22 mouse cellular contexts compared by ENCODE assay signal in the genomic region with DNA sequence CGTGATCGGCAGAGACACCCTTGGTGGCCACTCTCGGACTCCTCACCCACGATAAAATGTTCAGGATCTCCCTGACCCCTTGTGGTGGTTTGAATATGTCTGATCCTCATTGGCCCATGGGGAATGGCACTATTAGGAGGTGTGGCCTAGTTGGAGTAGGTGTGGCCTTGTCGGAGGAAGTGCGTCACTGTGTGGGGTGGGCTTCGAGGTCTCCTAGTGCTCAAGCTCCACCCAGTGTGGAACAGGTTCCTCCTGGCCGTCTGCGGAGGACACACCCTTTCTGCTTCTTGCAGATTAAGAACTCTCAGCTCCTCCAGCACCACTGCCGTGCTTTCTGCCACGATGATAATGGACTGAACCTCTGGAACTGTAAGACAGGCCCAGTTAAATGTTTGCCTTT.
DNase-seq lines count a peak whose midpoint lies in the region; ATAC-seq and TF ChIP-seq lines count a peak whose summit lies in the region.
"Had no signal": no experiment of that assay in that cellular context is flagged by ENCODE, and none has a peak within 500 bp of the region (broad histone marks: within the 10 kb centered on the region; RNA-seq: fewer than 3 reads in every experiment).

No protein-coding gene starts in this region.

- H3K9me3 ChIP-seq in E14TG2a.4 (ENCODE audit: low read length) = 0 out of 2 replicates have a peak, but pooled peaks cover 7% of the 10 kb centered on the region
- H3K9me3 ChIP-seq: embryonic facial prominence, embryonic 15.5 days; hindbrain, embryonic 12.5 days; kidney, embryonic 15.5 days; limb, embryonic 10.5 days; liver, embryonic 15.5 days; midbrain, embryonic 10.5 days had no signal

- no peaks in the 10 kb centered on the region for H3K36me3 ChIP-seq in E14TG2a.4 (ENCODE audit: insufficient read depth, low read length)
- H3K36me3 ChIP-seq: embryonic facial prominence, embryonic 15.5 days; heart, embryonic 12.5 days; hindbrain, embryonic 12.5 days; kidney, embryonic 15.5 days; limb, embryonic 10.5 days; liver, embryonic 15.5 days; midbrain, embryonic 10.5 days had no signal

- peaks cover 6% of the 10 kb centered on the region; the same call in 1 of the 2 replicates for H3K4me1 ChIP-seq in E14TG2a.4 (replicated peaks; ENCODE audit: low read depth, low read length)
- H3K4me1 ChIP-seq: heart, embryonic 12.5 days; hindbrain, embryonic 12.5 days; liver, embryonic 15.5 days had no signal

- H3K4me3 ChIP-seq in E14TG2a.4 (replicated peaks; ENCODE audit: low read length) = 0 out of 2 replicates have a peak overlapping the region, but pooled peaks have one; percentile 10
- H3K4me3 ChIP-seq: embryonic facial prominence, embryonic 15.5 days; heart, embryonic 12.5 days; hindbrain, embryonic 12.5 days; kidney, embryonic 15.5 days; limb, embryonic 10.5 days; liver, embryonic 15.5 days; midbrain, embryonic 10.5 days had no signal

- 0 out of 2 replicates have a peak, but pooled peaks have one; percentile 39 for ATAC-seq in megakaryocyte progenitor cell, adult 5-6 weeks (replicated peaks; ENCODE audit: poor library complexity)
- ATAC-seq: forebrain, embryonic 14.5 days; Patski had no signal

- DNase-seq in 416B (ENCODE audit: low read depth) = peak; percentile 26
- peak; percentile 93 for DNase-seq in ZHBTc4 (ENCODE audit: low read depth, low spot score)
- no peak for DNase-seq in left cerebral cortex, postnatal 36 days (ENCODE audit: low spot score in 2 of 2)
- DNase-seq in right cerebral cortex, adult 18-20 months = no peak
- no peak for DNase-seq in heart, postnatal 25 days (ENCODE audit: low spot score)
- DNase-seq: adrenal gland, postnatal 14 days; cerebellum, adult 8-10 months; heart, postnatal 10 days; kidney, adult 11 months; liver; thymus, postnatal 25 days had no signal

- no peak for TF ChIP-seq CTCF in E14TG2a.4 (conservative IDR thresholded peaks at IDR 0.05; ENCODE audit: low read length)

- intact Hi-C loops in left cerebral cortex, postnatal 36 days (cut with DNase I) = no loop called here
- intact Hi-C loops in heart, postnatal 25 days (cut with DNase I) = no loop called here

- peaks cover 6% of the 10 kb centered on the region; the same call in 1 of the 2 replicates for H3K27me3 ChIP-seq in E14TG2a.4 (ENCODE audit: insufficient read depth, low read length)
- H3K27me3 ChIP-seq: Patski had no signal

Comparison
In these comparisons a context has a peak if more than half of its experiments do, and no peak if none do; other contexts are left out.
1. DNase-seq: peak in 416B (single experiment) and ZHBTc4 (single experiment); none in left cerebral cortex, postnatal 36 days (0 of 2), right cerebral cortex, adult 18-20 months (single experiment) and heart, postnatal 25 days (single experiment).